Mouse (Mus musculus): ENCODE measurements around the gene Surf4. TPM values are rescaled to one million over a fixed set of nuclear protein-coding genes. Genes with fewer than 3 reads are reported as not detected.

Surf4 gene
- polyA plus RNA-seq, 1 experiment, result 214 TPM

GRCm38 (mm10) chr2:26932473-26933303 lies 1.0 kb downstream of the Surf4 start:
- DNase-seq, result no peak
- Histone ChIP-seq H3K4me3 (replicated peaks; ENCODE audit: extremely low read depth, low read depth, low read length) (peak overlapping the region; percentile 92), H3K4me1 (ENCODE audit: control insufficient read depth, insufficient read depth, low read length) (peaks cover 10% of the 10 kb centered on the region)
- WGBS, result under 1% methylated on average over 48 of the region's 49 CpGs
- TF ChIP-seq POLR2A (IDR thresholded peaks at IDR 0.05; ENCODE audit: borderline replicate concordance, extremely low read depth, low read depth, low read length) (no peak), CTCF (IDR thresholded peaks at IDR 0.05; ENCODE audit: insufficient read depth, low read length) (no peak)

GRCm38 (mm10) chr2:26930390-26930789 lies 3.3 kb downstream of the Surf4 start:
- DNase-seq, result peak; percentile 49
- H3K4me1 ChIP-seq (ENCODE audit: control insufficient read depth, insufficient read depth, low read length), result peaks cover 10% of the 10 kb centered on the region
- H3K4me3 ChIP-seq (replicated peaks; ENCODE audit: extremely low read depth, low read depth, low read length), result no peak overlapping the region
- no peak for TF ChIP-seq POLR2A (IDR thresholded peaks at IDR 0.05; ENCODE audit: borderline replicate concordance, extremely low read depth, low read depth, low read length)
- TF ChIP-seq CTCF (IDR thresholded peaks at IDR 0.05; ENCODE audit: insufficient read depth, low read length), result peak; percentile 28; the same call in 1 of the 2 replicates
- 12% methylated on average over 1 of the region's 1 CpGs for WGBS

GRCm38 (mm10) chr2:26927745-26928476 lies 5.8 kb downstream of the Surf4 start:
- 82% methylated on average over 6 of the region's 6 CpGs for WGBS
- TF ChIP-seq POLR2A (IDR thresholded peaks at IDR 0.05; ENCODE audit: borderline replicate concordance, extremely low read depth, low read depth, low read length), result no peak
- no peak for TF ChIP-seq CTCF (IDR thresholded peaks at IDR 0.05; ENCODE audit: insufficient read depth, low read length)
- H3K4me1 ChIP-seq (ENCODE audit: control insufficient read depth, insufficient read depth, low read length), result peaks cover 10% of the 10 kb centered on the region
- DNase-seq, result no peak
- H3K4me3 ChIP-seq (replicated peaks; ENCODE audit: extremely low read depth, low read depth, low read length), result no peak overlapping the region

GRCm38 (mm10) chr2:26921784-26922183 lies 11.9 kb downstream of the Surf4 start:
- no peak for DNase-seq
- Histone ChIP-seq H3K4me1 (ENCODE audit: control insufficient read depth, insufficient read depth, low read length) (peaks cover 6% of the 10 kb centered on the region; the same call in 1 of the 2 replicates), H3K4me3 (replicated peaks; ENCODE audit: extremely low read depth, low read depth, low read length) (no peak overlapping the region)
- TF ChIP-seq CTCF (IDR thresholded peaks at IDR 0.05; ENCODE audit: insufficient read depth, low read length), result no peak
- no peak for TF ChIP-seq POLR2A (IDR thresholded peaks at IDR 0.05; ENCODE audit: borderline replicate concordance, extremely low read depth, low read depth, low read length)
- 47% methylated on average over 9 of the region's 9 CpGs for WGBS

- Histone ChIP-seq H3K4me3 (replicated peaks; ENCODE audit: extremely low read depth, low read depth, low read length) (no peak overlapping the region), H3K4me1 (ENCODE audit: control insufficient read depth, insufficient read depth, low read length) (peaks cover 7% of the 10 kb centered on the region; the same call in 1 of the 2 replicates)
- no peak for DNase-seq
- 87% methylated on average over 6 of the region's 6 CpGs for WGBS
- no peak for TF ChIP-seq CTCF (IDR thresholded peaks at IDR 0.05; ENCODE audit: insufficient read depth, low read length)
- no peak for TF ChIP-seq POLR2A (IDR thresholded peaks at IDR 0.05; ENCODE audit: borderline replicate concordance, extremely low read depth, low read depth, low read length)
These were observed 13.4 kb downstream of the Surf4 start for GRCm38 (mm10) chr2:26920190-26920855.

- Histone ChIP-seq H3K4me3 (replicated peaks; ENCODE audit: extremely low read depth, low read depth, low read length) (no peak overlapping the region), H3K4me1 (ENCODE audit: control insufficient read depth, insufficient read depth, low read length) (peaks cover 7% of the 10 kb centered on the region; the same call in 1 of the 2 replicates)
- no peak for DNase-seq
- TF ChIP-seq CTCF (IDR thresholded peaks at IDR 0.05; ENCODE audit: insufficient read depth, low read length) (no peak), POLR2A (IDR thresholded peaks at IDR 0.05; ENCODE audit: borderline replicate concordance, extremely low read depth, low read depth, low read length) (no peak)
- WGBS, result 81% methylated on average over 3 of the region's 3 CpGs
These were observed 14.0 kb downstream of the Surf4 start for GRCm38 (mm10) chr2:26919684-26920083.

GRCm38 (mm10) chr2:26916738-26917137 lies 17.0 kb downstream of the Surf4 start:
- peaks cover 8% of the 10 kb centered on the region for H3K4me1 ChIP-seq (ENCODE audit: control insufficient read depth, insufficient read depth, low read length)
- H3K4me3 ChIP-seq (replicated peaks; ENCODE audit: extremely low read depth, low read depth, low read length), result peak overlapping the region; percentile 89
- TF ChIP-seq CTCF (IDR thresholded peaks at IDR 0.05; ENCODE audit: insufficient read depth, low read length) (no peak), POLR2A (IDR thresholded peaks at IDR 0.05; ENCODE audit: borderline replicate concordance, extremely low read depth, low read depth, low read length) (no peak)
- WGBS, result 1% methylated on average over 13 of the region's 13 CpGs
- DNase-seq, result no peak

- TF ChIP-seq CTCF (IDR thresholded peaks at IDR 0.05; ENCODE audit: insufficient read depth, low read length), result no peak
- peak; percentile 88; the same call in 1 of the 2 replicates for TF ChIP-seq POLR2A (IDR thresholded peaks at IDR 0.05; ENCODE audit: borderline replicate concordance, extremely low read depth, low read depth, low read length)
- peaks cover 13% of the 10 kb centered on the region for H3K4me1 ChIP-seq (ENCODE audit: control insufficient read depth, insufficient read depth, low read length)
- peak within 1 kb of the TSS; percentile 89 for H3K4me3 ChIP-seq (replicated peaks; ENCODE audit: extremely low read depth, low read depth, low read length)
- DNase-seq, result peak; percentile 77
- WGBS, result under 1% methylated on average over 47 of the region's 47 CpGs
These were observed 17.6 kb downstream of the Surf4 start, which contains the start of the genes Surf2 and Surf1 for GRCm38 (mm10) chr2:26915927-26916728. Gene Surf2, plus strand, starts transcription at chr2:26916367. Gene Surf1, minus strand, starts transcription at chr2:26916530.
